Mouse (Mus musculus) C2C12 (cell line): ENCODE data around the gene Capn5.

Experiments used
- CTCF ChIP-seq: IDR thresholded peaks from one replicate; pipeline ENCODE4 v1.5.1; 2011; ENCODE audit not compliant: control insufficient read depth, insufficient read depth, insufficient read length
- FOSL1 ChIP-seq: IDR thresholded peaks from one replicate; pipeline ENCODE4 v1.8.0; 2011; ENCODE audit warnings: mild to moderate bottlenecking, low read length; ENCODE audit not compliant: poor library complexity, insufficient read depth, severe bottlenecking
- MYOD1 ChIP-seq: IDR thresholded peaks from one replicate; pipeline ENCODE4 v1.6.1; 2011; ENCODE audit warnings: low read depth; ENCODE audit not compliant: control insufficient read depth, insufficient read length
- USF1 ChIP-seq: IDR thresholded peaks from one replicate; pipeline ENCODE4 v1.6.1; 2011; ENCODE audit warnings: low read depth, mild to moderate bottlenecking, control low read depth, moderate library complexity

GRCm38 (mm10) chr7:98125473-98125872, 52.6 kb downstream of the Capn5 start:
- TF ChIP-seq CTCF (no peak), USF1 (no peak), FOSL1 (no peak), MYOD1 (no peak)
